Comparison of ENCODE assay signal across 8 mouse cellular contexts in the genomic region with DNA sequence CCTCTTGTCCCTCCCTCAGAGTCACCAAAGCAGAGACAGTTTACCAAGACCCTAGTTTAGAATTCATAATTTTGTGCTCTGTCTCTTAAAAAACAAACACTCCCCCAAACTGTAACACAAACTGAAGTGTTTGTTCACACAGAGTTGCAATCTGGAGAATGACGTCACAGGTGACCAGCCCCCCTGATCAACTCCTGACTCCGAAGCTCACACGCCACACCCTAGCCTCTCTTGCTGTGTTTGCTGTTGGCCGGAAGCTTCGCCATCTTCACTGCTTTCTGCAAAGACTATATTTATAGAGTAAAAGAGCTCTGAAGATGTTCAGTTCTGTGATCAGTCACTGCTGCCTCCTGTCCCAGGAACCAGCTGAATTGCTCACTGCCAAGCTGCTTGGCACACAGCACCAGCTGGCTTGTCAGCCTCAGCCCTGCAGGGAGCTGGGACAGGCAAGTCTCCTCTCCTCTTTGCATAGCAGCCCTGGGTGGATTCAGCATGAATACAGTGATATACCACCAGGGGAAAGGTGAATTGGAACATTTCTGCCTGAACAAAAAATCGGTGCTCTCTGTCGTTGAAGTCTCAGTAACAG. TPM values are rescaled to one million over a fixed set of nuclear protein-coding genes. Genes with fewer than 3 reads are reported as not detected.
DNase-seq lines count a peak whose midpoint lies in the region; ATAC-seq and TF ChIP-seq lines count a peak whose summit lies in the region.
"Had no signal": no experiment of that assay in that cellular context is flagged by ENCODE, and none has a peak within 500 bp of the region (broad histone marks: within the 10 kb centered on the region; RNA-seq: fewer than 3 reads in every experiment).

No protein-coding gene starts in this region.

- H3K9me3 ChIP-seq in heart, embryonic 11.5 days (replicated peaks; ENCODE audit: control insufficient read depth, low read length): no peaks in the 10 kb centered on the region

- intact Hi-C loops in left cerebral cortex, postnatal 36 days (cut with DNase I): no loop called here

- no peaks in the 10 kb centered on the region for H3K4me1 ChIP-seq in testis, adult 2 months (ENCODE audit: control insufficient read depth, insufficient read depth, low read length)
- no peaks in the 10 kb centered on the region for H3K4me1 ChIP-seq in heart, embryonic 11.5 days (ENCODE audit: control insufficient read depth, insufficient read depth, low read length)

- H3K9ac ChIP-seq in heart, embryonic 11.5 days (ENCODE audit: low read depth, low read length): no peak overlapping the region

- H3K36me3 ChIP-seq in testis, adult 2 months (ENCODE audit: control insufficient read depth, insufficient read depth, low read length): no peaks in the 10 kb centered on the region
- H3K36me3 ChIP-seq in heart, embryonic 11.5 days (ENCODE audit: control insufficient read depth, insufficient read depth, low read length): no peaks in the 10 kb centered on the region

- TF ChIP-seq CTCF in testis, adult 2 months (IDR thresholded peaks at IDR 0.05; ENCODE audit: control insufficient read depth, insufficient read depth, insufficient replicate concordance, low read depth, low read length): no peak

- 73% methylated on average over 7 of the region's 7 CpGs for WGBS in heart, embryonic 11.5 days (ENCODE audit: insufficient replicate concordance)

- no peaks in the 10 kb centered on the region for H3K27me3 ChIP-seq in testis, adult 2 months (ENCODE audit: control insufficient read depth, insufficient read depth, low read length)
- H3K27me3 ChIP-seq in heart, embryonic 11.5 days (ENCODE audit: control insufficient read depth, insufficient read depth, low read length): 0 out of 2 replicates have a peak, but pooled peaks cover 3% of the 10 kb centered on the region

- H3K4me3 ChIP-seq in testis, adult 2 months (ENCODE audit: control insufficient read depth, low read depth, low read length): no peak overlapping the region
- H3K4me3 ChIP-seq in heart, embryonic 11.5 days (ENCODE audit: low read depth, low read length): no peak overlapping the region

- ATAC-seq in frontal cortex, adult (ENCODE audit: low TSS enrichment): peak; percentile 100
- ATAC-seq in erythroblast, adult 5-6 weeks (replicated peaks; ENCODE audit: low FRiP score, poor library complexity, severe bottlenecking): no peak
- no peak for ATAC-seq in heart, embryonic 11.5 days (replicated peaks; ENCODE audit: insufficient number of reproducible peaks, low FRiP score, low TSS enrichment)

- no peak overlapping the region for H3K4me2 ChIP-seq in heart, embryonic 11.5 days

- H3K27ac ChIP-seq in testis, adult 2 months (ENCODE audit: control insufficient read depth, insufficient read depth, low read depth, low read length): peak overlapping the region; percentile 6; the same call in 1 of the 2 replicates
- no peak overlapping the region for H3K27ac ChIP-seq in heart, embryonic 11.5 days (ENCODE audit: low read depth, low read length)

- DNase-seq in testis, postnatal 10 days (ENCODE audit: low spot score): no peak
- peak; percentile 64 to 76 for DNase-seq in left cerebral cortex, postnatal 36 days (ENCODE audit: low spot score in 2 of 2)
- no peak for DNase-seq in thymus, postnatal 25 days
- DNase-seq: kidney, adult 8-10 months had no signal

- no peak for TF ChIP-seq POLR2A in testis, adult 2 months (IDR thresholded peaks at IDR 0.05; ENCODE audit: control insufficient read depth, low read depth, low read length)

RNA-seq across cellular contexts. Expression of a gene that starts 57.3 kb away (rescaled TPM):
- 0.96 and 0.98 TPM in 2 replicates for polyA plus RNA-seq in testis, adult 2 months (2012; rRNA removed)
- total RNA-seq in left cerebral cortex, postnatal 36 days (2021): 100 to 1,000 TPM in 1 of 2 experiments, 10 to 100 TPM in 1; 72.9 to 121 TPM
- 11.5 and 13.8 TPM in 2 replicates for total RNA-seq in erythroblast, adult 5-6 weeks (2015; ENCODE audit: low replicate concordance)
- total RNA-seq in erythroblast, adult 5-6 weeks (2017; ENCODE audit: low replicate concordance): 2.4 and 8.7 TPM in 2 replicates
- polyA plus RNA-seq in heart, embryonic 11.5 days (2014; fragmentation: Nextera tagmentation; extraction: Ambion mirVana): 34.3 and 40.9 TPM in 2 replicates

Comparison
In these comparisons a context has a peak if more than half of its experiments do, and no peak if none do; other contexts are left out.
1. DNase-seq: peak in left cerebral cortex, postnatal 36 days (2 of 2); none in testis, postnatal 10 days (single experiment) and thymus, postnatal 25 days (single experiment).
2. RNA of a gene that starts 57.3 kb away (total RNA-seq): 72.9 to 121 TPM in left cerebral cortex, postnatal 36 days; 2.4 to 13.8 TPM in erythroblast, adult 5-6 weeks; every median in the first group is over 4 times any median in the second.